Mouse (Mus musculus): Measurements from ENCODE around the gene Slc22a3.

DNA sequence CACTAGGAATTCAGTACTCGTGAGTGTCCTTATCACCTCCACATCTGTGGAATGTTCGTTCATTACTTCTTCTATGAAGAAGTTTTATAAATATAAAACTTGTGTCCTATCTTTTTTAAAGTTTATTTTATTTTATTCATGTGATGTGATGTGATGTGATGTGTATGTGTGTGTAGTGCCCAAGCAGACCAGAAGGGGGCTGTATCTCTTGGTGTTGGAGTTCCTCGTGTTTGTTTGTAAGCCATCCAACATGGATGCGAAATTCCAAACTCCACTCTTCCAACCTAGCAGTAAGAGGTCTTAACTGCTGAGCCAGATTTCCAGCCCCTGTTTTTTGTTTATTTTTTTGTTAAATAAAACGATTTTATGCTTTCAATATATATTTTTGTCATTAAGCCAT, 6.5 kb upstream of the Slc22a3 start:
- TF ChIP-seq CTCF (IDR thresholded peaks at IDR 0.05; ENCODE audit: borderline replicate concordance, control insufficient read depth, extremely low read depth, insufficient read depth, low read length, poor library complexity): no peak
- no peak for TF ChIP-seq POLR2A (IDR thresholded peaks at IDR 0.05; ENCODE audit: control insufficient read depth, extremely low read depth, insufficient read depth, low read length, poor library complexity)
